Mouse (Mus musculus): Measurements from ENCODE around the gene Gm28729. TPM values are rescaled to one million over a fixed set of nuclear protein-coding genes. Genes with fewer than 3 reads are reported as not detected.

Gm28729 gene
- polyA plus RNA-seq, 2 experiments: 0.11 TPM; not detected in 1

- ATAC-seq (ENCODE audit: low FRiP score, low read depth) (no peak), DNase-seq (ENCODE audit: low spot score) (no peak)
- no peak overlapping the region for H3K4me2 ChIP-seq (replicated peaks; ENCODE audit: low read depth, low read length, severe bottlenecking)
- H3K27ac ChIP-seq (replicated peaks; ENCODE audit: low read depth, low read length): no peak overlapping the region
- no peak overlapping the region for H3K9ac ChIP-seq (ENCODE audit: low read depth, low read length, severe bottlenecking)
- no peak overlapping the region for H3K4me3 ChIP-seq (replicated peaks; ENCODE audit: low read length)
- no peaks in the 10 kb centered on the region for H3K4me1 ChIP-seq (ENCODE audit: control insufficient read depth, insufficient read depth, low read length)
- no peaks in the 10 kb centered on the region for H3K27me3 ChIP-seq (ENCODE audit: control insufficient read depth, insufficient read depth, low read length)
- no peak for TF ChIP-seq POLR2A (IDR thresholded peaks at IDR 0.05; ENCODE audit: borderline replicate concordance, extremely low read depth, insufficient read depth, insufficient read length)
- peaks cover 10% of the 10 kb centered on the region for H3K9me3 ChIP-seq (ENCODE audit: control insufficient read depth, low read length)
- H3K36me3 ChIP-seq (ENCODE audit: control insufficient read depth, insufficient read depth, low read length): peaks cover 26% of the 10 kb centered on the region
- 86% methylated on average over 10 of the region's 10 CpGs for WGBS
Measured at GRCm38 (mm10) chr9:96463708-96464107, 61.4 kb downstream of the Gm28729 start.

- Histone ChIP-seq H3K4me2 (replicated peaks; ENCODE audit: low read depth, low read length, severe bottlenecking) (no peak overlapping the region), H3K27me3 (ENCODE audit: control insufficient read depth, insufficient read depth, low read length) (no peaks in the 10 kb centered on the region), H3K4me3 (replicated peaks; ENCODE audit: low read length) (no peak overlapping the region), H3K4me1 (ENCODE audit: control insufficient read depth, insufficient read depth, low read length) (no peaks in the 10 kb centered on the region), H3K9ac (ENCODE audit: low read depth, low read length, severe bottlenecking) (no peak overlapping the region), H3K27ac (replicated peaks; ENCODE audit: low read depth, low read length) (no peak overlapping the region), H3K36me3 (ENCODE audit: control insufficient read depth, insufficient read depth, low read length) (peaks cover 6% of the 10 kb centered on the region), H3K9me3 (ENCODE audit: control insufficient read depth, low read length) (peaks cover 10% of the 10 kb centered on the region)
- ATAC-seq (ENCODE audit: low FRiP score, low read depth) (no peak), DNase-seq (ENCODE audit: low spot score) (no peak)
- WGBS: 64% methylated on average over 1 of the region's 1 CpGs
- no peak for TF ChIP-seq POLR2A (IDR thresholded peaks at IDR 0.05; ENCODE audit: borderline replicate concordance, extremely low read depth, insufficient read depth, insufficient read length)
Measured at GRCm38 (mm10) chr9:96461607-96462006, 63.5 kb downstream of the Gm28729 start.

GRCm38 (mm10) chr9:96460117-96460865, 64.8 kb downstream of the Gm28729 start:
- H3K9me3 ChIP-seq (ENCODE audit: control insufficient read depth, low read length): peaks cover 10% of the 10 kb centered on the region
- H3K4me3 ChIP-seq (replicated peaks; ENCODE audit: low read length): no peak overlapping the region
- TF ChIP-seq POLR2A (IDR thresholded peaks at IDR 0.05; ENCODE audit: borderline replicate concordance, extremely low read depth, insufficient read depth, insufficient read length): no peak
- H3K27me3 ChIP-seq (ENCODE audit: control insufficient read depth, insufficient read depth, low read length): no peaks in the 10 kb centered on the region
- DNase-seq (ENCODE audit: low spot score) (no peak), ATAC-seq (ENCODE audit: low FRiP score, low read depth) (no peak)
- H3K9ac ChIP-seq (ENCODE audit: low read depth, low read length, severe bottlenecking): no peak overlapping the region
- peaks cover 5% of the 10 kb centered on the region for H3K36me3 ChIP-seq (ENCODE audit: control insufficient read depth, insufficient read depth, low read length)
- WGBS: 80% methylated on average over 10 of the region's 10 CpGs
- H3K27ac ChIP-seq (replicated peaks; ENCODE audit: low read depth, low read length): no peak overlapping the region
- no peak overlapping the region for H3K4me2 ChIP-seq (replicated peaks; ENCODE audit: low read depth, low read length, severe bottlenecking)
- H3K4me1 ChIP-seq (ENCODE audit: control insufficient read depth, insufficient read depth, low read length): no peaks in the 10 kb centered on the region

GRCm38 (mm10) chr9:96455618-96456017, 69.4 kb downstream of the Gm28729 start:
- Histone ChIP-seq H3K4me1 (ENCODE audit: control insufficient read depth, insufficient read depth, low read length) (no peaks in the 10 kb centered on the region), H3K27me3 (ENCODE audit: control insufficient read depth, insufficient read depth, low read length) (no peaks in the 10 kb centered on the region), H3K4me2 (replicated peaks; ENCODE audit: low read depth, low read length, severe bottlenecking) (no peak overlapping the region), H3K27ac (replicated peaks; ENCODE audit: low read depth, low read length) (no peak overlapping the region), H3K9ac (ENCODE audit: low read depth, low read length, severe bottlenecking) (no peak overlapping the region), H3K4me3 (replicated peaks; ENCODE audit: low read length) (no peak overlapping the region), H3K9me3 (ENCODE audit: control insufficient read depth, low read length) (no peaks in the 10 kb centered on the region), H3K36me3 (ENCODE audit: control insufficient read depth, insufficient read depth, low read length) (no peaks in the 10 kb centered on the region)
- ATAC-seq (ENCODE audit: low FRiP score, low read depth) (no peak), DNase-seq (ENCODE audit: low spot score) (no peak)
- WGBS: 38% methylated on average over 8 of the region's 8 CpGs
- TF ChIP-seq POLR2A (IDR thresholded peaks at IDR 0.05; ENCODE audit: borderline replicate concordance, extremely low read depth, insufficient read depth, insufficient read length): no peak

GRCm38 (mm10) chr9:96452956-96453355, 72.1 kb downstream of the Gm28729 start:
- peak; percentile 55; the same call in 1 of the 2 replicates for ATAC-seq (ENCODE audit: low FRiP score, low read depth)
- H3K27ac ChIP-seq (replicated peaks; ENCODE audit: low read depth, low read length): no peak overlapping the region
- no peak for TF ChIP-seq POLR2A (IDR thresholded peaks at IDR 0.05; ENCODE audit: borderline replicate concordance, extremely low read depth, insufficient read depth, insufficient read length)
- H3K36me3 ChIP-seq (ENCODE audit: control insufficient read depth, insufficient read depth, low read length): no peaks in the 10 kb centered on the region
- H3K9ac ChIP-seq (ENCODE audit: low read depth, low read length, severe bottlenecking): no peak overlapping the region
- no peaks in the 10 kb centered on the region for H3K9me3 ChIP-seq (ENCODE audit: control insufficient read depth, low read length)
- H3K4me2 ChIP-seq (replicated peaks; ENCODE audit: low read depth, low read length, severe bottlenecking): no peak overlapping the region
- no peak overlapping the region for H3K4me3 ChIP-seq (replicated peaks; ENCODE audit: low read length)
- H3K4me1 ChIP-seq (ENCODE audit: control insufficient read depth, insufficient read depth, low read length): no peaks in the 10 kb centered on the region
- no peaks in the 10 kb centered on the region for H3K27me3 ChIP-seq (ENCODE audit: control insufficient read depth, insufficient read depth, low read length)
- WGBS: 81% methylated on average over 4 of the region's 4 CpGs
- DNase-seq (ENCODE audit: low spot score): no peak

Measured in limb, embryonic 14.5 days (tissue).